Mouse (Mus musculus): ENCODE measurements around the gene Gm42420. TPM values are rescaled to one million over a fixed set of nuclear protein-coding genes. Genes with fewer than 3 reads are reported as not detected.

Gm42420 gene
- polyA plus RNA-seq, 1 experiment from 2014 or later: 1.1 TPM

- no peak overlapping the region for H3K4me3 ChIP-seq (replicated peaks)
- no peaks in the 10 kb centered on the region for H3K27me3 ChIP-seq (replicated peaks)
- H3K36me3 ChIP-seq: peaks cover 10% of the 10 kb centered on the region
- H3K27ac ChIP-seq: no peak overlapping the region
- no peak overlapping the region for H3K9ac ChIP-seq
- 75% methylated on average over 7 of the region's 7 CpGs for WGBS
- H3K9me3 ChIP-seq: no peaks in the 10 kb centered on the region
- no peak overlapping the region for H3K4me2 ChIP-seq (replicated peaks)
- peaks cover 5% of the 10 kb centered on the region for H3K4me1 ChIP-seq (replicated peaks)
- no peak for ATAC-seq
Observed at GRCm38 (mm10) chr6:39579552-39579951, 6.0 kb upstream of the Gm42420 start.

GRCm38 (mm10) chr6:39580558-39580957 is 5.0 kb upstream of the Gm42420 start:
- no peak overlapping the region for H3K9ac ChIP-seq
- H3K4me1 ChIP-seq (replicated peaks): no peaks in the 10 kb centered on the region
- H3K27me3 ChIP-seq (replicated peaks): no peaks in the 10 kb centered on the region
- peaks cover 14% of the 10 kb centered on the region for H3K36me3 ChIP-seq
- no peaks in the 10 kb centered on the region for H3K9me3 ChIP-seq
- no peak for ATAC-seq
- H3K4me2 ChIP-seq (replicated peaks): no peak overlapping the region
- WGBS: 89% methylated on average over 2 of the region's 2 CpGs
- no peak overlapping the region for H3K4me3 ChIP-seq (replicated peaks)
- H3K27ac ChIP-seq: no peak overlapping the region

GRCm38 (mm10) chr6:39581087-39581784 is 4.3 kb upstream of the Gm42420 start:
- no peak overlapping the region for H3K4me2 ChIP-seq (replicated peaks)

GRCm38 (mm10) chr6:39591481-39591880 is 5.9 kb downstream of the Gm42420 start:
- no peak overlapping the region for H3K4me3 ChIP-seq (replicated peaks)
- H3K36me3 ChIP-seq: peaks cover 9% of the 10 kb centered on the region; the same call in 1 of the 2 replicates
- H3K4me1 ChIP-seq (replicated peaks): peaks cover 6% of the 10 kb centered on the region
- no peaks in the 10 kb centered on the region for H3K9me3 ChIP-seq
- 92% methylated on average over 4 of the region's 4 CpGs for whole genome bisulfite sequencing
- H3K27ac ChIP-seq: no peak overlapping the region
- ATAC-seq: no peak
- no peaks in the 10 kb centered on the region for H3K27me3 ChIP-seq (replicated peaks)
- no peak overlapping the region for H3K4me2 ChIP-seq (replicated peaks)
- H3K9ac ChIP-seq: no peak overlapping the region

More at GRCm38 (mm10) chr6:39581087-39581784, 4.3 kb upstream of the Gm42420 start:
- Histone ChIP-seq H3K4me1 (replicated peaks) (no peaks in the 10 kb centered on the region), H3K9me3 (no peaks in the 10 kb centered on the region), H3K27ac (no peak overlapping the region), H3K27me3 (replicated peaks) (no peaks in the 10 kb centered on the region), H3K36me3 (peaks cover 14% of the 10 kb centered on the region), H3K9ac (no peak overlapping the region), H3K4me3 (replicated peaks) (no peak overlapping the region)
- ATAC-seq: no peak
- WGBS: 83% methylated on average over 7 of the region's 7 CpGs

GRCm38 (mm10) chr6:39592401-39593214 is 7.1 kb downstream of the Gm42420 start, which contains the start of gene Ndufb2:
Ndufb2 (plus strand) TSS chr6:39592574.
- peak; percentile 99 for ATAC-seq
- Histone ChIP-seq H3K4me1 (replicated peaks) (peaks cover 6% of the 10 kb centered on the region), H3K36me3 (peaks cover 5% of the 10 kb centered on the region; the same call in 1 of the 2 replicates), H3K27ac (peak within 1 kb of the TSS; percentile 95), H3K9me3 (no peaks in the 10 kb centered on the region), H3K9ac (peak within 1 kb of the TSS; percentile 92), H3K4me3 (replicated peaks) (peak within 1 kb of the TSS; percentile 87), H3K4me2 (replicated peaks) (peak within 1 kb of the TSS; percentile 91), H3K27me3 (replicated peaks) (no peaks in the 10 kb centered on the region)
- under 1% methylated on average over 56 of the region's 56 CpGs for WGBS

GRCm38 (mm10) chr6:39600851-39601250 is 15.3 kb downstream of the Gm42420 start:
- ATAC-seq: no peak
- Histone ChIP-seq H3K4me2 (replicated peaks) (no peak overlapping the region), H3K4me3 (replicated peaks) (no peak overlapping the region), H3K9me3 (no peaks in the 10 kb centered on the region), H3K9ac (no peak overlapping the region), H3K27ac (no peak overlapping the region), H3K4me1 (replicated peaks) (no peaks in the 10 kb centered on the region), H3K36me3 (peaks cover 18% of the 10 kb centered on the region), H3K27me3 (replicated peaks) (no peaks in the 10 kb centered on the region)
- 97% methylated on average over 3 of the region's 3 CpGs for WGBS

GRCm38 (mm10) chr6:39601828-39602227 is 16.3 kb downstream of the Gm42420 start:
- no peak overlapping the region for H3K4me3 ChIP-seq (replicated peaks)
- peaks cover 18% of the 10 kb centered on the region for H3K36me3 ChIP-seq
- H3K27me3 ChIP-seq (replicated peaks): no peaks in the 10 kb centered on the region
- no peaks in the 10 kb centered on the region for H3K9me3 ChIP-seq
- no peak for ATAC-seq
- WGBS: 82% methylated on average over 3 of the region's 3 CpGs
- no peak overlapping the region for H3K9ac ChIP-seq
- no peak overlapping the region for H3K27ac ChIP-seq
- no peak overlapping the region for H3K4me2 ChIP-seq (replicated peaks)
- 0 out of 2 replicates have a peak, but pooled peaks cover under 1% of the 10 kb centered on the region for H3K4me1 ChIP-seq (replicated peaks)

- Histone ChIP-seq H3K4me3 (replicated peaks) (no peak overlapping the region), H3K4me2 (replicated peaks) (no peak overlapping the region), H3K36me3 (peaks cover 10% of the 10 kb centered on the region), H3K27me3 (replicated peaks) (no peaks in the 10 kb centered on the region), H3K4me1 (replicated peaks) (0 out of 2 replicates have a peak, but pooled peaks cover 3% of the 10 kb centered on the region), H3K27ac (no peak overlapping the region), H3K9ac (no peak overlapping the region), H3K9me3 (no peaks in the 10 kb centered on the region)
- WGBS: 72% methylated on average over 5 of the region's 5 CpGs
- ATAC-seq: no peak
Observed at GRCm38 (mm10) chr6:39604565-39604964, 19.0 kb downstream of the Gm42420 start.

- WGBS: 62% methylated on average over 6 of the region's 6 CpGs
- Histone ChIP-seq H3K9me3 (no peaks in the 10 kb centered on the region), H3K27ac (no peak overlapping the region), H3K27me3 (replicated peaks) (no peaks in the 10 kb centered on the region), H3K4me2 (replicated peaks) (no peak overlapping the region), H3K9ac (no peak overlapping the region), H3K4me3 (replicated peaks) (no peak overlapping the region), H3K4me1 (replicated peaks) (0 out of 2 replicates have a peak, but pooled peaks cover 3% of the 10 kb centered on the region), H3K36me3 (no peaks in the 10 kb centered on the region)
- ATAC-seq: no peak
Observed at GRCm38 (mm10) chr6:39606056-39606455, 20.5 kb downstream of the Gm42420 start.

GRCm38 (mm10) chr6:39606862-39607261 is 21.3 kb downstream of the Gm42420 start:
- WGBS: 54% methylated on average over 3 of the region's 3 CpGs
- H3K9ac ChIP-seq: no peak overlapping the region
- H3K4me3 ChIP-seq (replicated peaks): no peak overlapping the region
- H3K36me3 ChIP-seq: no peaks in the 10 kb centered on the region
- no peaks in the 10 kb centered on the region for H3K27me3 ChIP-seq (replicated peaks)
- no peaks in the 10 kb centered on the region for H3K9me3 ChIP-seq
- no peak; the same call in 1 of the 2 replicates for ATAC-seq
- 0 out of 2 replicates have a peak, but pooled peaks cover 3% of the 10 kb centered on the region for H3K4me1 ChIP-seq (replicated peaks)
- H3K4me2 ChIP-seq (replicated peaks): no peak overlapping the region
- no peak overlapping the region for H3K27ac ChIP-seq

- WGBS: 46% methylated on average over 5 of the region's 5 CpGs
Observed at GRCm38 (mm10) chr6:39607365-39607764, 21.8 kb downstream of the Gm42420 start.

GRCm38 (mm10) chr6:39610207-39610606 is 24.7 kb downstream of the Gm42420 start:
- no peak for ATAC-seq
- H3K4me2 ChIP-seq (replicated peaks): no peak overlapping the region
- H3K9ac ChIP-seq: no peak overlapping the region
- H3K9me3 ChIP-seq: no peaks in the 10 kb centered on the region
- whole genome bisulfite sequencing: 78% methylated on average over 2 of the region's 2 CpGs
- H3K27ac ChIP-seq: no peak overlapping the region
- no peaks in the 10 kb centered on the region for H3K27me3 ChIP-seq (replicated peaks)
- 0 out of 2 replicates have a peak, but pooled peaks cover 1% of the 10 kb centered on the region for H3K36me3 ChIP-seq
- H3K4me3 ChIP-seq (replicated peaks): no peak overlapping the region
- 0 out of 2 replicates have a peak, but pooled peaks cover 3% of the 10 kb centered on the region for H3K4me1 ChIP-seq (replicated peaks)

More at GRCm38 (mm10) chr6:39607365-39607764, 21.8 kb downstream of the Gm42420 start:
- H3K4me2 ChIP-seq (replicated peaks): no peak overlapping the region
- H3K36me3 ChIP-seq: no peaks in the 10 kb centered on the region
- H3K4me3 ChIP-seq (replicated peaks): no peak overlapping the region
- peak; percentile 71; the same call in 1 of the 2 replicates for ATAC-seq
- no peak overlapping the region for H3K9ac ChIP-seq
- H3K27ac ChIP-seq: no peak overlapping the region
- H3K27me3 ChIP-seq (replicated peaks): no peaks in the 10 kb centered on the region
- H3K9me3 ChIP-seq: no peaks in the 10 kb centered on the region
- H3K4me1 ChIP-seq (replicated peaks): 0 out of 2 replicates have a peak, but pooled peaks cover 3% of the 10 kb centered on the region

All from intestine, embryonic 15.5 days (tissue).